Mouse (Mus musculus): ENCODE results near the gene Pgs1. TPM values are rescaled to one million over a fixed set of nuclear protein-coding genes. Genes with fewer than 3 reads are reported as not detected.

Gene Pgs1
- polyA plus RNA-seq, 1 experiment from 2014 or later: 27.4 TPM

- H3K4me2 ChIP-seq: no peak overlapping the region
- H3K9ac ChIP-seq (ENCODE audit: low read depth, low read length): no peak overlapping the region
- no peak overlapping the region for H3K4me3 ChIP-seq (ENCODE audit: low read depth, low read length)
- H3K36me3 ChIP-seq (ENCODE audit: control insufficient read depth, insufficient read depth, low read length): no peaks in the 10 kb centered on the region
- ATAC-seq (replicated peaks; ENCODE audit: insufficient number of reproducible peaks, low FRiP score, low TSS enrichment): no peak
- WGBS (ENCODE audit: insufficient replicate concordance): 51% methylated on average over 9 of the region's 9 CpGs
- peaks cover 71% of the 10 kb centered on the region for H3K4me1 ChIP-seq (ENCODE audit: control insufficient read depth, insufficient read depth, low read length)
- no peaks in the 10 kb centered on the region for H3K9me3 ChIP-seq (replicated peaks; ENCODE audit: control insufficient read depth, low read length)
- no peak overlapping the region for H3K27ac ChIP-seq (ENCODE audit: low read depth, low read length)
- no peaks in the 10 kb centered on the region for H3K27me3 ChIP-seq (ENCODE audit: control insufficient read depth, insufficient read depth, low read length)
Observed at GRCm38 (mm10) chr11:117991502-117992470, 5.7 kb downstream of the Pgs1 start.

GRCm38 (mm10) chr11:117993190-117994175, 7.4 kb downstream of the Pgs1 start:
- H3K9me3 ChIP-seq (replicated peaks; ENCODE audit: control insufficient read depth, low read length): no peaks in the 10 kb centered on the region
- no peak overlapping the region for H3K9ac ChIP-seq (ENCODE audit: low read depth, low read length)
- peak overlapping the region; percentile 41 for H3K27ac ChIP-seq (ENCODE audit: low read depth, low read length)
- no peaks in the 10 kb centered on the region for H3K36me3 ChIP-seq (ENCODE audit: control insufficient read depth, insufficient read depth, low read length)
- 70% methylated on average over 14 of the region's 14 CpGs for WGBS (ENCODE audit: insufficient replicate concordance)
- H3K4me2 ChIP-seq: peak overlapping the region; percentile 16; the same call in 1 of the 2 replicates
- no peaks in the 10 kb centered on the region for H3K27me3 ChIP-seq (ENCODE audit: control insufficient read depth, insufficient read depth, low read length)
- no peak for ATAC-seq (replicated peaks; ENCODE audit: insufficient number of reproducible peaks, low FRiP score, low TSS enrichment)
- peaks cover 62% of the 10 kb centered on the region for H3K4me1 ChIP-seq (ENCODE audit: control insufficient read depth, insufficient read depth, low read length)
- no peak overlapping the region for H3K4me3 ChIP-seq (ENCODE audit: low read depth, low read length)

GRCm38 (mm10) chr11:117994250-117995057, 8.4 kb downstream of the Pgs1 start:
- Histone ChIP-seq H3K4me3 (ENCODE audit: low read depth, low read length) (no peak overlapping the region), H3K4me1 (ENCODE audit: control insufficient read depth, insufficient read depth, low read length) (peaks cover 70% of the 10 kb centered on the region), H3K27ac (ENCODE audit: low read depth, low read length) (peak overlapping the region; percentile 41), H3K36me3 (ENCODE audit: control insufficient read depth, insufficient read depth, low read length) (no peaks in the 10 kb centered on the region), H3K27me3 (ENCODE audit: control insufficient read depth, insufficient read depth, low read length) (no peaks in the 10 kb centered on the region), H3K4me2 (peak overlapping the region; percentile 16), H3K9me3 (replicated peaks; ENCODE audit: control insufficient read depth, low read length) (no peaks in the 10 kb centered on the region), H3K9ac (ENCODE audit: low read depth, low read length) (no peak overlapping the region; the same call in 1 of the 2 replicates)
- WGBS (ENCODE audit: insufficient replicate concordance): 57% methylated on average over 9 of the region's 9 CpGs
- ATAC-seq (replicated peaks; ENCODE audit: insufficient number of reproducible peaks, low FRiP score, low TSS enrichment): no peak

DNA sequence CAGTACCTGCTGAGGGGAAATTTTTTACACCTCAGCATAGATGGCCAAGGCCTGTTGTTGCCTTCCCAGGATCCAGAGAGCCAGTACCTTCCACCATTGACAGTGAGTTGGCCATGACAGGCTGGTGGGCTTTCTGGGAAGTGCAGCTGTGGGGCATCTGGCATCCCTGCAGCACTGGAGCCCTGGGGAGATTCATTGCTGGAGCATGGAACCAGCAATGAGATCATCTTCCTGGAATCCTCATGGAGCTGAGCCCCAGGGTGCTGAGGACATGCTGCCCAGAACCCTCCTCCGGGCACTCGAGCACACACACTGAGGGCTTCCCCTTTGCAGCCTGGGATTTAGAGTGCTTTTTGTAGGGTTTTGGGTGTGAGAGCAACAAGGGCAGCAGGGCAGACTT, 9.2 kb downstream of the Pgs1 start:
- Histone ChIP-seq H3K27me3 (ENCODE audit: control insufficient read depth, insufficient read depth, low read length) (no peaks in the 10 kb centered on the region), H3K36me3 (ENCODE audit: control insufficient read depth, insufficient read depth, low read length) (no peaks in the 10 kb centered on the region), H3K27ac (ENCODE audit: low read depth, low read length) (peak overlapping the region; percentile 18; the same call in 1 of the 2 replicates), H3K4me3 (ENCODE audit: low read depth, low read length) (no peak overlapping the region), H3K4me2 (no peak overlapping the region), H3K4me1 (ENCODE audit: control insufficient read depth, insufficient read depth, low read length) (peaks cover 70% of the 10 kb centered on the region), H3K9me3 (replicated peaks; ENCODE audit: control insufficient read depth, low read length) (no peaks in the 10 kb centered on the region), H3K9ac (ENCODE audit: low read depth, low read length) (no peak overlapping the region)
- ATAC-seq (replicated peaks; ENCODE audit: insufficient number of reproducible peaks, low FRiP score, low TSS enrichment): no peak
- WGBS (ENCODE audit: insufficient replicate concordance): 55% methylated on average over 2 of the region's 2 CpGs

- H3K27me3 ChIP-seq (ENCODE audit: control insufficient read depth, insufficient read depth, low read length): no peaks in the 10 kb centered on the region
- H3K36me3 ChIP-seq (ENCODE audit: control insufficient read depth, insufficient read depth, low read length): no peaks in the 10 kb centered on the region
- ATAC-seq (replicated peaks; ENCODE audit: insufficient number of reproducible peaks, low FRiP score, low TSS enrichment): no peak
- no peak overlapping the region for H3K9ac ChIP-seq (ENCODE audit: low read depth, low read length)
- H3K9me3 ChIP-seq (replicated peaks; ENCODE audit: control insufficient read depth, low read length): no peaks in the 10 kb centered on the region
- no peak overlapping the region for H3K4me3 ChIP-seq (ENCODE audit: low read depth, low read length)
- peaks cover 70% of the 10 kb centered on the region for H3K4me1 ChIP-seq (ENCODE audit: control insufficient read depth, insufficient read depth, low read length)
- H3K4me2 ChIP-seq: no peak overlapping the region
- no peak overlapping the region for H3K27ac ChIP-seq (ENCODE audit: low read depth, low read length)
- WGBS (ENCODE audit: insufficient replicate concordance): 58% methylated on average over 3 of the region's 3 CpGs
Observed at GRCm38 (mm10) chr11:117995661-117996060, 9.6 kb downstream of the Pgs1 start.

DNA sequence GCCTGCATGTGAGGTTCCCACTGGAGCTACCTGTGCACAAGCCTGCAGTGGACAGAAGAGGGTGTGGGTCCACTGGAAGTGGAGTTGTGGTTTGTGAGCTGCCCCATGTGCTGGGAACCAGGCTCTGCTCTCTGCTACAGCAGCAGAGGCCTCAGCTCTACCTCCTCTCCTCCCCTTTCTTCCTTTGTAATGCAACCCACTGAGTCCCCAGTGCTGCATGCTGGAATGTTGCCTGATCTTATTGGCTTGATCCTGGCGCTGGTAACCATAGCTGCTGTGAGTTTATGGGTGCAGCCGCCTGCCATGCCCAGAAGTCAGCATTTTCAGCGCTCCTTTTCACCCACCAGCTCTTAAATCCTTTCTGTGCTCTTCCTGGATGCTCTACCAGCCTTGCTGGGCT, 10.0 kb downstream of the Pgs1 start:
- Histone ChIP-seq H3K4me3 (ENCODE audit: low read depth, low read length) (no peak overlapping the region), H3K9ac (ENCODE audit: low read depth, low read length) (no peak overlapping the region), H3K4me2 (no peak overlapping the region), H3K27me3 (ENCODE audit: control insufficient read depth, insufficient read depth, low read length) (no peaks in the 10 kb centered on the region), H3K27ac (ENCODE audit: low read depth, low read length) (no peak overlapping the region), H3K9me3 (replicated peaks; ENCODE audit: control insufficient read depth, low read length) (no peaks in the 10 kb centered on the region), H3K36me3 (ENCODE audit: control insufficient read depth, insufficient read depth, low read length) (peaks cover 3% of the 10 kb centered on the region; the same call in 1 of the 2 replicates), H3K4me1 (ENCODE audit: control insufficient read depth, insufficient read depth, low read length) (peaks cover 70% of the 10 kb centered on the region)
- WGBS (ENCODE audit: insufficient replicate concordance): 47% methylated on average over 3 of the region's 3 CpGs
- ATAC-seq (replicated peaks; ENCODE audit: insufficient number of reproducible peaks, low FRiP score, low TSS enrichment): no peak

DNA sequence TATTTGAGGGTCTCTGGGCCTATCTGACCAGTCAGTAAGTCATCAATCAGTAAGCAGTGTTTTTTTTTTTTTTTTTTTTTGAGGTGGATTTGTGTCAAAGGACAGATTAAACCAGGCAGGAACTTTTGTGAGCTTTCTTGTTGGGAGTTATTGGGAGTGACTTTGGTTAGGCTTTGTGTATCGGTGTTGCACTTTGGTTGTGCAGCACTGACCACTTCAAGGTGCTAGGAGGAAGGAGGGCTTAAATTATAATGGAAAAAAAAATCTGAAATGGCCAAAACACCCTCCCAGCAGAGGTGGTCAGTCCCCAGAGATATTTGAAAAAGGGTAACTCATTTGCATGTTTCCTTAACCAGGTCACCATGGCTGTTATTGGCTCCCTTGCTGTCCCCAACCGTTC, 11.0 kb downstream of the Pgs1 start:
- peaks cover 64% of the 10 kb centered on the region for H3K4me1 ChIP-seq (ENCODE audit: control insufficient read depth, insufficient read depth, low read length)
- no peaks in the 10 kb centered on the region for H3K9me3 ChIP-seq (replicated peaks; ENCODE audit: control insufficient read depth, low read length)
- H3K9ac ChIP-seq (ENCODE audit: low read depth, low read length): no peak overlapping the region
- WGBS (ENCODE audit: insufficient replicate concordance): 91% methylated on average over 2 of the region's 2 CpGs
- no peak overlapping the region for H3K4me2 ChIP-seq
- peaks cover 6% of the 10 kb centered on the region for H3K36me3 ChIP-seq (ENCODE audit: control insufficient read depth, insufficient read depth, low read length)
- no peak for ATAC-seq (replicated peaks; ENCODE audit: insufficient number of reproducible peaks, low FRiP score, low TSS enrichment)
- H3K27me3 ChIP-seq (ENCODE audit: control insufficient read depth, insufficient read depth, low read length): no peaks in the 10 kb centered on the region
- no peak overlapping the region for H3K4me3 ChIP-seq (ENCODE audit: low read depth, low read length)
- no peak overlapping the region for H3K27ac ChIP-seq (ENCODE audit: low read depth, low read length)

DNA sequence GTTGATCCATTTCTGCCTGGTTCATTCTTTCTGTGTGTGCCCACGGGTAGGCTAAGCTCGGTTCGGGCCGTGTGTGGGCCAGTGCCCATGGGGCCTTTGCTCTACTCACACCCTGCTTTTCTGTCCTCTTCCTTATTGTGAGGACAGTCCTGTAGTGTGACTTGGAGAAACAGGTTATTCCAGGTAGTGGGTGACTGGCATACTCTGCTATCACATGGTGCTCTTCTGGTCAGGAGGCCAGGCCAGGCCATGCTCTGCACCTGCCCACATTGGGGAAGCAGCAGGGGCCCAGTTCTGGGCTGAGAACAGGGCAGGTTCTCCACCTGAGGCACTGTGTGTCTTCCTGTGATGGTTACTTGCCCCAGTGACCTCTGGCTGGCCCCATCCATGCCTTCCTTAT, 12.3 kb downstream of the Pgs1 start:
- no peaks in the 10 kb centered on the region for H3K27me3 ChIP-seq (ENCODE audit: control insufficient read depth, insufficient read depth, low read length)
- H3K9ac ChIP-seq (ENCODE audit: low read depth, low read length): 0 out of 2 replicates have a peak overlapping the region, but pooled peaks have one; percentile 22
- H3K4me1 ChIP-seq (ENCODE audit: control insufficient read depth, insufficient read depth, low read length): peaks cover 56% of the 10 kb centered on the region
- WGBS (ENCODE audit: insufficient replicate concordance): 93% methylated on average over 4 of the region's 4 CpGs
- H3K4me3 ChIP-seq (ENCODE audit: low read depth, low read length): no peak overlapping the region
- H3K4me2 ChIP-seq: no peak overlapping the region
- ATAC-seq (replicated peaks; ENCODE audit: insufficient number of reproducible peaks, low FRiP score, low TSS enrichment): no peak
- H3K36me3 ChIP-seq (ENCODE audit: control insufficient read depth, insufficient read depth, low read length): peaks cover 9% of the 10 kb centered on the region
- H3K9me3 ChIP-seq (replicated peaks; ENCODE audit: control insufficient read depth, low read length): no peaks in the 10 kb centered on the region
- no peak overlapping the region for H3K27ac ChIP-seq (ENCODE audit: low read depth, low read length)

Measured in heart, embryonic 11.5 days (tissue).